Mouse (Mus musculus) G1E (cell line): ENCODE measurements around the gene Clcnka. TPM values are rescaled to one million over a fixed set of nuclear protein-coding genes. Genes with fewer than 3 reads are reported as not detected.

Source experiments
- ATAC-seq: 2 replicates; pipeline ENCODE4 v1.8.0; 2016; ENCODE audit warnings: mild to moderate bottlenecking; ENCODE audit not compliant: insufficient number of reproducible peaks, poor library complexity, low FRiP score, severe bottlenecking; ENCODE audit errors: extremely low read depth
- DNase-seq: peaks from one replicate; pipeline ENCODE4 v3.0.0; 2012; ENCODE audit warnings: low spot score
- H3K27me3 ChIP-seq: 2 replicates; pipeline ENCODE4 v1.6.1; 2012; ENCODE audit warnings: mild to moderate bottlenecking, low read length, inconsistent platforms; ENCODE audit not compliant: insufficient read depth
- H3K36me3 ChIP-seq: replicated peaks from 2 replicates; pipeline ENCODE3; 2012; ENCODE audit warnings: mild to moderate bottlenecking, inconsistent platforms
- H3K4me1 ChIP-seq: 2 replicates; pipeline ENCODE4 v1.6.1; 2012; ENCODE audit warnings: low read depth, low read length, inconsistent platforms, mixed read lengths; ENCODE audit not compliant: insufficient read depth
- H3K4me3 ChIP-seq: 2 replicates; pipeline ENCODE4 v1.5.1; 2012; ENCODE audit warnings: low read depth, mild to moderate bottlenecking, inconsistent platforms, low read length, moderate library complexity, mixed read lengths
- H3K9me3 ChIP-seq: replicated peaks from 2 replicates; pipeline ENCODE4 v1.6.1; 2012; ENCODE audit warnings: inconsistent platforms
- CTCF ChIP-seq: IDR thresholded peaks from 2 replicates; pipeline ENCODE4 v1.5.1; 2012; ENCODE audit warnings: low read depth, low read length, inconsistent platforms, mixed read lengths
- GATA1 ChIP-seq: IDR thresholded peaks from 2 replicates; pipeline ENCODE4 v1.6.1; 2012; ENCODE audit warnings: borderline replicate concordance, low read length, inconsistent platforms, mixed read lengths
- GATA2 ChIP-seq: IDR thresholded peaks from 2 replicates; pipeline ENCODE4 v1.6.1; 2012; ENCODE audit warnings: low read depth, low read length, inconsistent platforms, borderline replicate concordance
- POLR2AphosphoS5 ChIP-seq: IDR thresholded peaks from 2 replicates; pipeline ENCODE4 v1.6.1; 2012; ENCODE audit warnings: low read depth, low read length, inconsistent platforms; ENCODE audit not compliant: insufficient replicate concordance
- TAL1 ChIP-seq: conservative IDR thresholded peaks from 2 replicates; pipeline ENCODE4 v1.6.1; 2012; ENCODE audit warnings: low read depth, low read length, inconsistent platforms, mixed read lengths
- polyA plus RNA-seq: library from polyadenylated mRNA; stranded (reverse); fragments of >175 nt; gene quantifications from 2 replicates; pipeline ENCODE4 v1.2.3, GENCODE M21; 2012
- total RNA-seq, 2 experiments: library from RNA; stranded (forward) in 1 of 2; stranded (reverse) in 1 of 2; fragments of 200-1000 nt in 1 of 2; fragments of >200 nt in 1 of 2; fragmentation: Nextera tagmentation in 1 of 2; gene quantifications; 2 replicates each; pipeline ENCODE4 v1.2.3; 2014 to 2017

Clcnka gene
- total and polyA plus RNA-seq, 3 experiments, result not detected

GRCm38 (mm10) chr4:141423288-141423687 lies 24.8 kb upstream of the Clcnka start:
- Histone ChIP-seq H3K4me1 (no peaks in the 10 kb centered on the region), H3K27me3 (peaks cover 33% of the 10 kb centered on the region; the same call in 1 of the 2 replicates), H3K9me3 (no peaks in the 10 kb centered on the region), H3K36me3 (no peaks in the 10 kb centered on the region), H3K4me3 (no peak overlapping the region)
- no peak for ATAC-seq
- DNase-seq, result no peak
- TF ChIP-seq CTCF (no peak), GATA2 (no peak), POLR2AphosphoS5 (no peak), GATA1 (no peak), TAL1 (no peak)

DNA sequence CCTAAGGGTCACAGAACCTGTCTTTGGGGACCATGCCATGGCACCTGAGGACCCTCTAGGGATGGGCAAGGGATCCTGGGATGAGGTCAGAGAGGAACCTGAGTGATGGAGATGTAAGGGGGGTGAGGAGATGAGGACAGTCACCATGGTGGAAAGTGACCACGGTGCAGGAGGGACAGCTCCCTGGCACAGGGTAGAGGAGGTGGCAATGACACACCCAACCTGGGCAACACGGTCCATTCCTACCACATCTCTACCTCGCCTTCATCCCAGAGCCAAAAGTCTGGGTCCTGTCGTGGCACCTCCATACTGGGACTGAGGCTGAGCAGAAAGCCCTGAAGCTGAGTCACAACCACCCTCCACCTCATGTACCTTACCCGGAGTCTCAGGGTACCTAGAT lies 24.3 kb upstream of the Clcnka start:
- ATAC-seq (no peak), DNase-seq (no peak)
- TF ChIP-seq POLR2AphosphoS5 (no peak), CTCF (no peak), GATA2 (no peak), TAL1 (no peak), GATA1 (no peak)
- no peak overlapping the region for H3K4me3 ChIP-seq
- H3K27me3 ChIP-seq, result peaks cover 33% of the 10 kb centered on the region; the same call in 1 of the 2 replicates
- no peaks in the 10 kb centered on the region for H3K36me3 ChIP-seq
- no peaks in the 10 kb centered on the region for H3K9me3 ChIP-seq
- H3K4me1 ChIP-seq, result no peaks in the 10 kb centered on the region

GRCm38 (mm10) chr4:141421423-141421822 lies 22.9 kb upstream of the Clcnka start:
- ATAC-seq (no peak), DNase-seq (no peak)
- H3K36me3 ChIP-seq, result no peaks in the 10 kb centered on the region
- H3K9me3 ChIP-seq, result no peaks in the 10 kb centered on the region
- H3K4me3 ChIP-seq, result no peak overlapping the region
- peaks cover 36% of the 10 kb centered on the region; the same call in 1 of the 2 replicates for H3K27me3 ChIP-seq
- TF ChIP-seq POLR2AphosphoS5 (no peak), TAL1 (no peak), CTCF (no peak), GATA1 (no peak), GATA2 (no peak)
- no peaks in the 10 kb centered on the region for H3K4me1 ChIP-seq

GRCm38 (mm10) chr4:141420886-141421285 lies 22.4 kb upstream of the Clcnka start:
- Histone ChIP-seq H3K36me3 (no peaks in the 10 kb centered on the region), H3K4me3 (no peak overlapping the region), H3K9me3 (no peaks in the 10 kb centered on the region), H3K27me3 (peaks cover 39% of the 10 kb centered on the region; the same call in 1 of the 2 replicates), H3K4me1 (no peaks in the 10 kb centered on the region)
- no peak for DNase-seq
- TF ChIP-seq POLR2AphosphoS5 (no peak), GATA1 (no peak), GATA2 (no peak), TAL1 (no peak), CTCF (no peak)
- ATAC-seq, result no peak

- no peaks in the 10 kb centered on the region for H3K4me1 ChIP-seq
- H3K27me3 ChIP-seq, result peaks cover 41% of the 10 kb centered on the region; the same call in 1 of the 2 replicates
- no peak within 1 kb of the TSS for H3K4me3 ChIP-seq
- ATAC-seq, result no peak
- H3K9me3 ChIP-seq, result no peaks in the 10 kb centered on the region
- H3K36me3 ChIP-seq, result no peaks in the 10 kb centered on the region
- no peak for TF ChIP-seq GATA1
- no peak for DNase-seq
Measured at GRCm38 (mm10) chr4:141420192-141420829, 21.8 kb upstream of the Clcnka start, which contains the start of gene Hspb7. Hspb7 (plus strand) TSS chr4:141420779.

- no peak overlapping the region for H3K4me3 ChIP-seq
- DNase-seq (no peak), ATAC-seq (no peak)
- peaks cover 41% of the 10 kb centered on the region; the same call in 1 of the 2 replicates for H3K27me3 ChIP-seq
- H3K4me1 ChIP-seq, result no peaks in the 10 kb centered on the region
- TF ChIP-seq GATA1 (no peak), GATA2 (no peak), CTCF (no peak), TAL1 (no peak), POLR2AphosphoS5 (no peak)
- no peaks in the 10 kb centered on the region for H3K9me3 ChIP-seq
- H3K36me3 ChIP-seq, result no peaks in the 10 kb centered on the region
Measured at GRCm38 (mm10) chr4:141419398-141420191, 21.1 kb upstream of the Clcnka start.

- TF ChIP-seq GATA2 (no peak), POLR2AphosphoS5 (no peak), CTCF (no peak), TAL1 (no peak), GATA1 (no peak)
- Histone ChIP-seq H3K4me3 (no peak within 1 kb of the TSS), H3K36me3 (no peaks in the 10 kb centered on the region), H3K9me3 (no peaks in the 10 kb centered on the region), H3K27me3 (peaks cover 30% of the 10 kb centered on the region), H3K4me1 (0 out of 2 replicates have a peak, but pooled peaks cover 3% of the 10 kb centered on the region)
- no peak for ATAC-seq
- no peak for DNase-seq
Measured at GRCm38 (mm10) chr4:141415924-141416323, 17.4 kb upstream of the Clcnka start, which contains the start of gene Clcnkb. Clcnkb (minus strand) TSS chr4:141416014.
